Mouse (Mus musculus) spleen, embryonic (tissue): ENCODE data around the gene Aen.

Experiments
- CTCF ChIA-PET: fragments of 350-600 bp; sonication (Branson Sonifier 250); formaldehyde crosslinking; loops from one replicate; lab custom pipeline; 2022; lab: Charles Lee

The Aen gene

GRCm38 (mm10) chr7:78890641-78891040, 5.0 kb upstream of the Aen start:
- CTCF ChIA-PET, result interaction anchor here (0.7 to 1.5 kb wide), 3 partner anchors 100 to 172 kb away, joined by 3 to 4 read pairs (median 3); no protein-coding TSS in a partner anchor

GRCm38 (mm10) chr7:78893917-78894316, 1.7 kb upstream of the Aen start:
- CTCF ChIA-PET, result interaction anchor here (0.7 to 1.3 kb wide), 2 partner anchors 44 to 168 kb away, joined by 3 read pairs; no protein-coding TSS in a partner anchor

GRCm38 (mm10) chr7:78895021-78895652, 517 bp upstream of the Aen start:
- CTCF ChIA-PET, result interaction anchor here (1.3 kb wide), 1 partner anchor 45 kb away, joined by 3 read pairs; no protein-coding TSS in a partner anchor

- CTCF ChIA-PET, result no interaction called here
Observed at GRCm38 (mm10) chr7:78897567-78897966, 1.9 kb downstream of the Aen start.

GRCm38 (mm10) chr7:78903174-78903870, 7.7 kb downstream of the Aen start:
- CTCF ChIA-PET, result no interaction called here

GRCm38 (mm10) chr7:78904175-78904574, 8.5 kb downstream of the Aen start:
- CTCF ChIA-PET, result no interaction called here

GRCm38 (mm10) chr7:78909026-78909425, 13.4 kb downstream of the Aen start:
- CTCF ChIA-PET, result no interaction called here

- CTCF ChIA-PET, result no interaction called here
Observed at GRCm38 (mm10) chr7:78910336-78911098, 14.9 kb downstream of the Aen start.

GRCm38 (mm10) chr7:78911209-78911608, 15.6 kb downstream of the Aen start:
- CTCF ChIA-PET, result no interaction called here

GRCm38 (mm10) chr7:78912253-78912973, 16.8 kb downstream of the Aen start:
- CTCF ChIA-PET, result interaction anchor here (0.7 kb wide), 2 partner anchors 20 to 133 kb away, joined by 3 read pairs; no protein-coding TSS in a partner anchor

GRCm38 (mm10) chr7:78912974-78913474, 17.4 kb downstream of the Aen start, which contains the start of gene Isg20:
Isg20 (plus strand) TSS chr7:78913424.
- CTCF ChIA-PET, result interaction anchor here (0.7 kb wide), 1 partner anchor 133 kb away, joined by 3 read pairs; no protein-coding TSS in a partner anchor

- CTCF ChIA-PET, result no interaction called here
Observed at GRCm38 (mm10) chr7:78913649-78914544, 18.2 kb downstream of the Aen start.

- CTCF ChIA-PET, result no interaction called here
Observed at GRCm38 (mm10) chr7:78914545-78914845, 18.8 kb downstream of the Aen start.

- CTCF ChIA-PET, result no interaction called here
Observed at GRCm38 (mm10) chr7:78914896-78915510, 19.3 kb downstream of the Aen start.

- CTCF ChIA-PET, result no interaction called here
Observed at GRCm38 (mm10) chr7:78918686-78919085, 23.0 kb downstream of the Aen start.

GRCm38 (mm10) chr7:78922506-78922905, 26.9 kb downstream of the Aen start:
- CTCF ChIA-PET, result no interaction called here

- CTCF ChIA-PET, result no interaction called here
Observed at GRCm38 (mm10) chr7:78924300-78924699, 28.6 kb downstream of the Aen start.

GRCm38 (mm10) chr7:78924796-78925195, 29.1 kb downstream of the Aen start:
- CTCF ChIA-PET, result no interaction called here

GRCm38 (mm10) chr7:78925680-78926079, 30.0 kb downstream of the Aen start:
- CTCF ChIA-PET, result no interaction called here

- CTCF ChIA-PET, result no interaction called here
Observed at GRCm38 (mm10) chr7:78926156-78926555, 30.5 kb downstream of the Aen start.
